Mouse (Mus musculus): ENCODE data around the gene Ppan.

The Ppan gene

GRCm38 (mm10) chr9:20878710-20879065, 9.3 kb upstream of the Ppan start:
- no peak for DNase-seq (ENCODE audit: inconsistent ontology term)

- DNase-seq (ENCODE audit: inconsistent ontology term): no peak
Observed at GRCm38 (mm10) chr9:20879097-20879792, 8.7 kb upstream of the Ppan start, which contains the start of gene Angptl6. Gene Angptl6, minus strand, starts transcription at chr9:20879727.

GRCm38 (mm10) chr9:20886563-20886962, 1.4 kb upstream of the Ppan start:
- DNase-seq (ENCODE audit: inconsistent ontology term): no peak

- DNase-seq (ENCODE audit: inconsistent ontology term): no peak
Observed at GRCm38 (mm10) chr9:20887191-20887590, 784 bp upstream of the Ppan start.

- no peak for DNase-seq (ENCODE audit: inconsistent ontology term)
Observed at GRCm38 (mm10) chr9:20888386-20888765, 401 bp downstream of the Ppan start.

GRCm38 (mm10) chr9:20889185-20890141, 1.5 kb downstream of the Ppan start:
- no peak for DNase-seq (ENCODE audit: inconsistent ontology term)

- DNase-seq (ENCODE audit: inconsistent ontology term): no peak
Observed at GRCm38 (mm10) chr9:20890411-20890810, 2.4 kb downstream of the Ppan start.

- no peak for DNase-seq (ENCODE audit: inconsistent ontology term)
Observed at GRCm38 (mm10) chr9:20891339-20892103, 3.5 kb downstream of the Ppan start.

GRCm38 (mm10) chr9:20892104-20892653, 4.2 kb downstream of the Ppan start:
- no peak for DNase-seq (ENCODE audit: inconsistent ontology term)

- no peak for DNase-seq (ENCODE audit: inconsistent ontology term)
Observed at GRCm38 (mm10) chr9:20893069-20893468, 5.1 kb downstream of the Ppan start.

GRCm38 (mm10) chr9:20893590-20894343, 5.8 kb downstream of the Ppan start:
- DNase-seq (ENCODE audit: inconsistent ontology term): no peak

GRCm38 (mm10) chr9:20894629-20895028, 6.7 kb downstream of the Ppan start:
- DNase-seq (ENCODE audit: inconsistent ontology term): no peak

- DNase-seq (ENCODE audit: inconsistent ontology term): no peak
Observed at GRCm38 (mm10) chr9:20895382-20895781, 7.4 kb downstream of the Ppan start.

GRCm38 (mm10) chr9:20897736-20898510, 9.9 kb downstream of the Ppan start:
- DNase-seq (ENCODE audit: inconsistent ontology term): no peak

GRCm38 (mm10) chr9:20898511-20899073, 10.6 kb downstream of the Ppan start, which contains the start of gene Eif3g:
Gene Eif3g, minus strand, starts transcription at chr9:20898623.
- peak; percentile 82 for DNase-seq (ENCODE audit: inconsistent ontology term)

GRCm38 (mm10) chr9:20901466-20902173, 13.6 kb downstream of the Ppan start:
- DNase-seq (ENCODE audit: inconsistent ontology term): peak; percentile 50

GRCm38 (mm10) chr9:20902174-20902491, 14.2 kb downstream of the Ppan start:
- no peak for DNase-seq (ENCODE audit: inconsistent ontology term)

- DNase-seq (ENCODE audit: inconsistent ontology term): no peak
Observed at GRCm38 (mm10) chr9:20909948-20910347, 22.0 kb downstream of the Ppan start.

- DNase-seq (ENCODE audit: inconsistent ontology term): no peak
Observed at GRCm38 (mm10) chr9:20916160-20916559, 28.2 kb downstream of the Ppan start.

Measured in Muller cell, postnatal 12 days (primary cell).